Mouse (Mus musculus) right cerebral cortex, postnatal 14 days (tissue): ENCODE data around the gene Insr.
"Not testable (repeated sequence)": the region's sequence is repeated elsewhere in the genome, so short reads cannot be mapped to it uniquely, and the experiment has no call there.

Source experiments
- DNase-seq: peaks from one replicate; pipeline ENCODE4 v3.0.0; 2022

The Insr gene

GRCm38 (mm10) chr8:3179930-3180329, 99.5 kb downstream of the Insr start:
- no peak for DNase-seq

- no peak for DNase-seq
These were observed 102.0 kb downstream of the Insr start for GRCm38 (mm10) chr8:3177440-3177839.

- DNase-seq, result no peak
These were observed 107.2 kb downstream of the Insr start for GRCm38 (mm10) chr8:3172246-3172645.

- DNase-seq, result no peak
These were observed 132.9 kb downstream of the Insr start for GRCm38 (mm10) chr8:3146506-3146905.

GRCm38 (mm10) chr8:3100416-3100815, 179.0 kb downstream of the Insr start:
- DNase-seq, result not testable (repeated sequence)
